Mouse (Mus musculus): ENCODE data around the gene Phc3.

The Phc3 gene

DNA sequence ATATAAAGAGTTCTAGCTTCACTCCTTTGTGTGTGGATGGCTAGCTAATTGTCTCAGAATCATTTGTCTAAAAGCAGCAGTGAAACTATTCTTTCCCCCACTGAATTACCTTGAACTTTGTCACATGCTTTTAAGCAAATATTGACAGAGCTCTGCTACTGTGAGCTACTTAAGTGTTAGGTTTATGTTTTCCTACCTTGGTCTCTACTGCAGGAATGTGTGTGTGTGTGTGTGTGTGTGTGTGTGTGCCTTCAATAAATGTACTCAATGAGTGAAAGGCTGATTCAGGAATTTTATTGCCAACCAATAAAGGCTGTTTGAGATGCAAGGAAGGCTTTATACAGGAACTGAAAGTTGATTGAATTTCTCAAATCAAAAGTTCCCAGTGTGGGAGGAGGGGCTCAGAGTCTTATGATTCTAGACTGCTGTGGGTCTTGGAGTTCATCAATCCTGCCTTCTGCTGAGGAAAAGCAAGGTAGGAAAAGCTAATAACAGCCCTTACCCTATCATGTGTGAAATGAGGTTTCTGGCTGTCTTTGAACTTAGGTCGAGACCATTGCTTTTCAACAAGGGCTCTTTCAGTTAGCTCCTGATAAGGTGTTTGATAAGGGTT is 7.9 kb upstream of the Phc3 start:
- DNase-seq = no peak

- peak; percentile 84 to 90 for DNase-seq
Measured at GRCm38 (mm10) chr3:30975102-30975754, 6.0 kb upstream of the Phc3 start.

GRCm38 (mm10) chr3:30968531-30969092 is 603 bp downstream of the Phc3 start:
- peak; percentile 54 to 61 for DNase-seq

DNA sequence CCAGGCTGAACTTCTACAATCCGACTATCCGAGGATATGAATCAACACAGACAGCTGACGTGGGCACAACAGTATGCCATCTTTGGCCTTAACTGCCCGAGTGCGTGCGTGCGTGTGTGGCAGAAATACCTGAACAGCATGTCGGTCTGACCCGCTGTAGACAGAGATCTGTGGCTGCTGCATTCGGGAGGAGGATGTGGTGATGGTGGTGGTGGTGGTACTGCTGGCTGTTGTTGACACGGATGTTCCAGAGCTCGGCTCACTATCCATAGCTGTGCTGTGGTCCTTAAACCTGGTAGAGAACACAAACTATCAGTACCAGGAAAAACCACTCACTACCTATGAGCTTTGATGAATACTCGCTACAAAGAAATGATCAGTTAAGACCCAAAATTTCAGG is 3.6 kb downstream of the Phc3 start:
- DNase-seq = no peak

DNA sequence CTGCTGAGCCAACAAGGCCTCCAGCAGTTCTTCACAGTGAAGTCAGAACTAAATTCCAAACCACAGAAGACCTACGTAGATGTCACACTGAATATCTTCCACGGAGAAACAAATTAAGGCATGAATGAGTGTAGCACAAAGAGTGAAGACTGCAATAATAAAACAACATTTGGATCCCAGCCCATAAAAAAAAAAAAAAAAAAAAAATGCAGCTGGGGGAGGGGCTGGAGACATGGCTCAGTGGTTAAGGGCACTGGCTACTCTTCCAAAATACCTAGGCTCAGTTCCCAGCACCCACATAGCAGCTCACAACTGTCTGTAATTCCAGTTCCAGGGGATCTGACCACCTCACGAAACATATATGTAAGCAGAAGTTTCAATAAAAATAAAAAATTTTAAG is 5.0 kb downstream of the Phc3 start:
- no peak for DNase-seq

- DNase-seq = no peak
Measured at GRCm38 (mm10) chr3:30963100-30963499, 6.1 kb downstream of the Phc3 start.

DNA sequence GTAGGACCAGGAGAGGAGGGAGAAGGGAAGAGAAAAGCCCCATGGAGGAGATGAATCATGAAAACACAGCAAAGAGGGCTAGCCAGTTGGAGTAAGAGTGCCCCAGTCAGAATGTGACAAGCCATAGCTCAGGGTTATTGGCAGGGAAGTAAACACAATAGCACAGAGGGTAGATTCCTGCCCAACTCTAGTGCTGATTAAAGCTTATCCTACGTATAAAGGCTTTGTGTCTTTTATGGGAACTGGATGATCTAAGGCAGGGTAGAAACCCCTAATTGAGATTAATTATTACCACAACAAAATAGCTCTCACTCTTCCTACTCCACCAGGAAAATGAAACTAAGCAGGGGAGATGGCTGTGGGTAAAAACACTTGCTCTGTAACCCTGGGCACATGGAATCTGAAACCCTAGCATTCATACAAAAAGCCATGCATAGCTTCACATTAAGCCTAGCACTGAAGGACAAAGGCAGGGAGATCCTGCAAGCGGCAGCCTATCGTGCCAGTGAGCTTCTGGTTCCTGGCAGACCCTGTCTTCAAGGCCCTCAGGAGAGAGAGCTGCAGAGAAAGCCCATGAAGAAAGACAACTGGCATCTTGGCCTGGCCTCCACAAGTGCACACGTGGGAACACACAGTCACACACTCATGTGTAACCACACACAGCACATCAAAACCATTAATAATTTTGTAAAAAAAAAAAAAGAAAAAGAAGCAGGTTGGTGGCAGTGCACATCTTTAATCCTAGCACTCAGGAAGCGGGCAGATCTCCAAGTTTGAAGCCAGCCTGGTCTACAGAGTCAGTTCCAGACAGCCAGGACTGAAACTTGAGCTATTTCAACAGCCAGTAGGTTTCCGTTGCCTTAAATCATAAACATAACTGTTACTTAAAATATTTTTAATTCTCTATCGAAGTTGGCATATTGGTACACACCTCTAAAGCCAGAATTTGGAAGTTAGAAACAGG is 9.1 kb downstream of the Phc3 start:
- DNase-seq = no peak

DNA sequence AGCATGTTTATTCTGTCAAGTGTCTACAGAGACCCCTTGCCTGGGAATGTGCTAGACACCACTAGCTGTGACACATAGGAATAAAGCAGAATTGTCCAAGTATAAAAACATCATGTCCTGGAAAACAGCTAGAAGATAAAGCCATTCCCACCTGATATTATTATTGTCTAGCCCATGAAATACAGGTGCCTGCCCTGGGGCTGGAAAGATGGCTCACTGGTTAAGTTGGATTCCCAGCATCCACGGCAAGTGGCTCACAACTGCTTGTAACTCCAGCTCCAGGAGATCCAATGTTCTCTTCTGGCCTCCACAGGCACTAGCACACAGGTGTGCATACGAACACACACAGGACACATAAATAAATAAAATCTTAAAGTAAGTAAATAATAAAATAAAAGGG is 10.5 kb downstream of the Phc3 start:
- DNase-seq = no peak

- no peak for DNase-seq
Measured at GRCm38 (mm10) chr3:30956327-30956726, 12.9 kb downstream of the Phc3 start.

GRCm38 (mm10) chr3:30952273-30953070 is 16.7 kb downstream of the Phc3 start:
- peak in 1 of 2 experiments; percentile 19 for DNase-seq

DNA sequence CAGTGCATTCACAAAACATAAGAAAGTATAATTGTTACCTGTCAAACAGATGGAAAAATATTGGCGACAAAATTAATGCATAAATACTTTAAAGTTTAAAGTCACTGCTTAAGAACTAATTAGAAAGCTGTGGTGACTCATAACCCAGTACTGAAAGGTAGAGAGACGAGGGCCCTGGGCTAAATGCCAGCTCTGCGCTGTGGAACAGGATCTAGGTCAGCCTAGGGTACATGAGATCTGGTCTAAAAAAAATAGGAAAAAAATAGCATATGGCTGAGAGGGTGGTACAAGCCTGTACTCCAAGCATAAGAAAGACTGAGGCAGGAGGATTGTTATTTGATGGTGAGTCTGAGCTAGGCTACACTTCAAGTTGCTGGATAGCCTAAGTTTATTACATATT is 17.6 kb downstream of the Phc3 start:
- DNase-seq = peak; percentile 51 to 56

DNA sequence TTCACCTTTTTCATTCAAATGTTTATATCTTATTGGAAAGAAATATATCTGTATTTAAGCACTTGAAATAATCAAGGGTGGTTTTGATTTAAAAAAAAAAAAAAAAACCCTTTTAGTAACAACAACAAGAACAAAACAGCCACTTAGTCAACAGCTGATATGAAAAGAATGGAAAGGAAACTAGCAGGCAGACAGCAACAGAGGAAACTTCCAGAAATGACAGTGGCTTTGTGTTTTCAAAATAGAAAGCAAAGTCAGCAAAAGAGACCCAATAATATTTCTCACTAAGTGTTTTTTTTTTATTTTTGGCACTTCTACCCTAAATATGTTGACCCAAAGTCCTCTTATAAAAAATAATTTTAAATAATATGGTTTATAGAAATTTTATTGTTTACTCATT is 34.8 kb downstream of the Phc3 start:
- no peak for DNase-seq

- DNase-seq = no peak
Measured at GRCm38 (mm10) chr3:30929828-30930227, 39.4 kb downstream of the Phc3 start.

DNA sequence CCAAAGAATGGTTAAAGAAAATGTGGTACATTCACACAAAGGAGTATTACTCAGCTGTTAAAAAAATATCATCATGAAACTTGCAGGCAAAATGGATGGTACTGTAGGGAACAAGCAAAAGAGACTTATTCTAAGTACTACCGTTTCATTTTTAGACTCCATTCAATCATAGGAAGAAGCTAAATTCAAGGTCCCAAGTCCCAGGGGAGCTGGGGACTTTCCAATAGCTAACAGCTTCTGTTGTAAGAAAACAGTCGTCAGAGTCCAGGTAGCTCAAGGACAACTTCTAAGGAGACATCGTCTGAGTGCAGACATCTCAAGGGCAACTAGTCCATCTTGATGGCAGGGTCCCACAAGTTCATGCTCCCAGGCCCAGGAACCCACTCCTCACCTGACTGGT is 41.6 kb downstream of the Phc3 start:
- DNase-seq = no peak

DNA sequence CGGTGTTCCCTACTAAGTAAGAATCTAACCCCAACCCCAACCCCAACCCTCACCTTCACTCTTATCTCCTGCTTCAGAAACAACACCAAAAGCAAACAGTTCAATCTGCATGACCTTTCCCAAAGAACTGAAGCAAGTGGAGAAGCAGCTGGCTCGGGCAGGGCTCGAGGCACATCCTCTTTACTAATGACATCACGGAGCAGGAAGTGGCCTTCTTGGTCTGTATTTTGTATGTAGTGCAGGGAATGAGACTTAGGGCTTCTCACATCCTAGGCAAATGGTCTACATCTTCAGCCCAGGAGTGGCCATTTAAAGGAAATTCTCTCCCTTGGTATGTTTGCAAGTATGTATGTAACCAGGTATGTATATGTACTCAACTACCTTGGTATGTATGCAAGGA is 52.1 kb downstream of the Phc3 start:
- no peak for DNase-seq

- DNase-seq = no peak
Measured at GRCm38 (mm10) chr3:30904658-30905057, 64.6 kb downstream of the Phc3 start.

GRCm38 (mm10) chr3:30899407-30899806 is 69.8 kb downstream of the Phc3 start:
- no peak for DNase-seq

DNA sequence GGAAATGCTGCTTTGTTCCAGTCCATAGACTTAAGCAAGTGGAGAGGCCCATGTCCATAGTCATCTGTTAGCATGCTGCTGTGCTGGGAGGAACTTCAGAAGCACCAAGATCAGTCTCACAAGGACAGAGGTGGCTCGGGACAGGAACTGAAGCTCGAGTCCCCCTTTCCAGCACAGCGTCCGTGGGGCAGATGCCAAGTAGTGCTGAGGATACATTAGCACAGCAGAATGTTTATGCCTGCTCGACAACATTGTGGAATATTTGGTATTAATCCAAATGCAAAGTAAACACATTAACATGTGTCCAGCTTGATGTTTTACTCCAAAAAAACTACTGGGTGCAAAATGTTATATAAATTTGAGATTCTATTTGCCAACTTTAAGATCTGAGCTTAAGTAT is 72.5 kb downstream of the Phc3 start:
- DNase-seq = no peak

DNA sequence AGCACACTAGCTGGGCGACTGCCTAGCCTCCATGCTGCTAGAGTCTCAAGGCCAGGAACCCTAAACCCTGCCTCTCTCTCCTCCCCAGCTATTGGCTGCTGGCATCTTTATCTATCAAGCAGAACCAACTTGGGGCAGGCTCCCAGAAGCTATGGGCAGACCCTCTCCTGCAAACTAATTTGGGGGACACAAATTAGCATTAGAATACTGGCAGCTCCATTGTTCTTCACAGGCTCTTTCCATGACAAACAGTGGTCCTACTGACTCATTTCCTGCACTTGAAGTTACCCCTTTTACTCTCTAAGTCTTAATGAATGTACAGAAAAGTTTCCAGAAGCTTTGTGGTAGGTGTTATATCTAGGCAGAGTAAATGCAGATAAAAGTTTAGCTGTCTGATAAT is 80.2 kb downstream of the Phc3 start:
- DNase-seq = no peak

DNA sequence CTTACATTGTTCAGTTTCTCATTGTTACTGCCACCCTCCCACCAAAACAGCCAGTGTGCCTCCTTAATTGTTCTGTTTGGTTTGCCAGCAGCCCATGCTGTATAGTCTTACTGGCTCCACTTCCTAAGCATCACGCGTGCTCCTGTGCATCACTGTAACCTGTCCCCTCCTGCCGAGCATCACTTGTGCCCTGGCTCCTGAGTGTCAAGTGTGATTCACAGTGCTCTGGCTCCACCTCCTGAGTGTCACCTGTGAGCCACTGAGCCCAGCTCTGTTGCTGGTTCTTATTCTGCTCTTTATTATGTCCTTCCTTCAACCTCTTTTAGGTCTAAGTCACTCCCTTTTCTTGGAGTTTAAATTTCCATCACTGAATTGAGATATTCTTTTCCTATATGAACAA is 81.8 kb downstream of the Phc3 start:
- peak in 1 of 2 experiments; percentile 11 for DNase-seq

DNA sequence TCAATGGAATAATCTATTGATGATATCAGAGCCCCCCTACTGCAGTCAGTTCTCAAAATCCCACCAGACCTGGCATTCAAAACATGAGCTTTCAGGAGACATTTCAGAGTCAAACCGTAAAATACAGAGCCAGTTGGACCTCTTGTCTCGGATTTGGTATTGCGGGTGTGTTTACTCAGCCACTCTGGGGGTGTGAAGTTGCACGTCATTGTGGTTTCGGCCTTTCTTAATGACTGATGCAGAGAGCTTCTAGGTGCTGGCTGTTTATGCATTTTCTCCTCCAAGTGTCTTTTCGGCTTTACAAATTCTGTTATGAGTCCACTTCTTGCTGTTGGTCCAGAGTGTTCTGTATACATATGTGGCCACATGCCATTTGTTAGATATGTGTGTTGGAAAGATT is 92.5 kb downstream of the Phc3 start:
- DNase-seq = no peak

DNA sequence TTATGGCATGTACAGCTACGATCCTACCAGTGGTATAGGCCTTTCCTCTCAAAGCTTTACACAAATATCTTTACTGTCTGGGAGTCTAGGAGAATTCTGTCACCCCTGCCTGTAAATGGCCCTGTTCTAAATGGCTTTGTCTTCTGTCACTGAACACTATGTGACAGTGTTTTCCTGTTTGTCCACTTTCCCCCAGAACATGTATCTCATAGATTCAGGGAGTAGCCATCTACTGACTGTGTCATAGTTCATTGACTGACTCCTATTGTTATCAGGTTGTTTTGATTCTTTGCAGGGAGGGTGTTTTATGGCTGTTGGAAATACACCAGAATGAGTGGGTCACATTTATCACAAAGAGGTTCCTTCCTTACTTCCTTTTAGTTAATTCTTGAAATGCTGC is 99.2 kb downstream of the Phc3 start:
- DNase-seq = no peak

- DNase-seq = no peak
Measured at GRCm38 (mm10) chr3:30868625-30869024, 100.6 kb downstream of the Phc3 start.

All from cerebellum, postnatal 10 days (tissue).